Mouse (Mus musculus): ENCODE measurements around the gene Grhpr.
"Not testable (repeated sequence)": the region's sequence is repeated elsewhere in the genome, so short reads cannot be mapped to it uniquely, and the experiment has no call there.

Grhpr gene

DNA sequence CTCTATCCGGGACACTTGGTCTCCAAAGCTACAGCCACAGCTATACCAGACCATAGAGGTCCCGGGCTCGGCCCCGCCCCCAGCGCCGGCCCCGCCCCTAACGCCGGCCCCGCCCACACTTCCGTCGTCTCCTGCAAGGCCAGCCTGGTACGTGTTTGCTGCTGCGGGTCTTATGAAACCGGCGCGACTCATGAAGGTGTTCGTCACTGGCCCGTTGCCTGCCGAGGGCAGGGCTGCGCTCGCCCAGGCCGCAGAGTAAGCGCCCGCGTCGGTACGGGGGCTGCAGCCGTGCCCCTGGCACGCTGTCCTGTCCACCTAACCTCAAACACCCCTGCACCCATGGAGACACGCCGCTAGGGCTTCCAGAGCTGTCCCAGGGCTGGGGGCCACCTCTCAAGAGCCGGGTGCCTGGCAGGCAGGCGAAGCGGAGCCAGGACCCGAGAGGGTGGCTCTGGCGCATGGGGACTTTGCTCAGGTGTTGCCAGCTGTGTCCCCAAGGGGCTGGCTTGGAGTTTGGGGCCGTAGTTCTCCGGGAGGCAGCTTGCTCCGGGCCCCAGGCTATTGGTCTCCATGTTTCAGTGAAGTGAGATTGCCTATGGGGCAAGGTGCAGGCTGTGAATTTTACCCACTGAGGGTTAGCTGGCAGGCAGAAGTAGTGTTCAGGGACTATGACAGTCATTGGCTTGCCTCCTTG lies at the start of gene Grhpr:
Grhpr (plus strand) TSS at position 116 of the 694 bp plus-strand sequence.
- DNase-seq (ENCODE audit: low read depth, low spot score), result peak; percentile 72

DNA sequence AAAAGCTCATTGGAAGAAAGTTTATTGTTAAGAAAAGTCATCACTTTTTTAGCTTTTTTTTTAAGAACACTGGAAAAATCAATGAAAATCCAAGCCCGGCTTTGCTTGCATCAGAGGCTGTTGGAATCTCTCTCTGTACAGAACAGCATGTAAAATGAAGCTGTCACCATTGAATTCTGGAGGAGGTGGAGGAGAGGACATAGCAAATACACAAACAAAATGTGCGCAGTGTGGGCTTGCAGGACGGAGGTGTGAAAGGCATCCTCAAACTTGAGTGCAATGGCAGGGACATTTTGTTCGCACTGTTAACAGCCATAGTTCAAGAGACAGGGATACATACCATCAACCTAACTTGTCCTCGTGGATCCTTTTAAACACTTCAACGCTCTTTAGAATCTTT lies 49.5 kb upstream of the Grhpr start:
- DNase-seq (ENCODE audit: low read depth, low spot score), result no peak

DNA sequence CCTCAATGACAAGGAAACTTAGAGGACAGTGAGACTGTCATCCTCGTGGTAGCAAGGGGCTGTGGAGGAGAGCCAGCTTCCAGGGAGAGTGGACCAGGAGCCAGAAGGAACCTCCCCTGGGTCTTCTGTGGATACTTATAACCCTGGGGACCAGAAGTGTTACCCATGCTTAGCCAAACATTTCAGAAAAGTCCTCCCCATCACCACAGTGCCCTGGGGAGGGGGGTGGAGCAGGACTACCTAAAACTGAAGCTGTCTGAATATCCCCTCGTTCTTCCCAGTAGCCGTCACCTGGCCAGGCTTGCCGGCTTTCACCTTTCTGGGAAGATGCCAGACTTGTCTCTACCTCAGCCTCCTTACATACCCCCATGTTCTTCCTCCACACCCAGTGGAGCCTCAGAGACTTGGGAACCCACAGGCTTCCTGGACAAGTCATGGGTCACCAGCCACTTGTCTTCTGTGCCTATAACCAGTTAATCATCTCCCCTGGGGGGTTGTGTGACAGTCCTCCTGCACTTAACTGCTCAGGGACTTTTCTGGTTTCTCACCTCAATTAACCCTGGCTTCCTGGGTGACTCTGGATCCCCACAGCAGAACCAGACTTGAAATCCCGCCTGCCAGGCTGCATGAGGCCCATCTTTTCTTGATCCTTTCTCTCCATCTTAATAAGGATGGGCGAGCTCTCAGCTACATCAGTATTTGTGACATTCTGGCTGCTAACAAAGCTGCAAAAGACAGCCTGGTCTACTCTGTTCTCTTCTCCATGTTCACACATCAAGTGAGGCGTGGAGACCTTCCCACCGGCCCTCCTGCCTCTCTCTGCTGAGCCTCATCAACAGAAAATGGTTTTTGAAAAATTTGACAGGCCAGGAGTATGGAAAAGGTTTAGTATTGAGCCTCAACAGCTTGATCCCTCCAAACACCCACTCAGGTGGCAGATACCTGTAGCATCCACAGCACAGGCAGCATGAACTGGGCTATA lies 42.5 kb upstream of the Grhpr start:
- DNase-seq (ENCODE audit: low read depth, low spot score), result no peak

DNA sequence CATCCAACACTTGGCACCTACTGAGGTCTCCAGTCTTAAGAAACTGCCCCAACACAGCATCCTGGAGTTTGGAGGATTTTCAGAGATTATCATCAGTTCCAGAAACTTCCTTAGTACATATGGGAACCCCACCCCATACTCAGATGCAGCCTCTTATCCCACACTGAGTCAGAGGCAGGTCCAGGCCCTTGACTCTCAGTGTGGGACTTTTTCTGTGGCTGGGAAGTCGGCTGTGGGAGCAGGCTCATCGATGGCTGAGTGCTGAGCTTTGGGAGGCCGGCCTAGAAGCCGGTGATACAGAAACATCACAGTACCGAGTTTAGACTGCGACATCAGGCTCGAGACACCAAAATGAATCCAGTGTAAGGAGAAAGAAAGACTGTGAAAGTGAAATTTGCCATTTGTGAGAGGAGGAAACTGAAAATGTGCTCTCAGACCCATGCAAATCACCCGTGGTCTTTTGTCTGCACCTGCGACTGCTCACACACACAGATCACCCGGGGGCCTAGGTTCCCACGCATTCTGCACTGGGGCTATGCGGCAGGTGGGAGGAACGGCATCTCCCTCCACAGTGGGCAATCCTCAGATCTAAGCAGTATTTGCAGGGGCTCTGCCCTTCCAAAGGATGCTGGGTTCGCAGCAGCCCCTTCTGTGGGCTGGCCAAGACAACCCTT lies 41.5 kb upstream of the Grhpr start:
- DNase-seq (ENCODE audit: low read depth, low spot score), result no peak

DNA sequence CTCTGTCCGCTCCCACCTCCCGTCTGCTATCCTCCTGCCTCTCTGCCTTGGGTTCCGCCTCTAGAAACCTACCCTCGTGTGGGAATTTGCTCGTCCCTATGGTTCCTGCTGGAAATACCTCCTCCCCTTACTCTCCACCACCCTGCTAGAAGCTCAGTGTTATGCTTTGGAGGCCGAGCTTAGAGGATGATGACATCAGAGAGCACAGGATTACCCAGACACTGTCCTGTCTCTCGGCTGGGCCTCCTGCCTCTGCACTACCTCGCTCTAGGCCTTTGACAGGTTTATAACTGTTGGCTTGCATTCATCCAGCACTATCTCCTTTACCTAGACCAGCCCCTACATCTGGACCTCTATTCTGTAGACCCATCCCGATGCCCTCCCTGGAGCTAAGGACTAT lies 40.9 kb upstream of the Grhpr start:
- DNase-seq (ENCODE audit: low read depth, low spot score), result no peak

DNA sequence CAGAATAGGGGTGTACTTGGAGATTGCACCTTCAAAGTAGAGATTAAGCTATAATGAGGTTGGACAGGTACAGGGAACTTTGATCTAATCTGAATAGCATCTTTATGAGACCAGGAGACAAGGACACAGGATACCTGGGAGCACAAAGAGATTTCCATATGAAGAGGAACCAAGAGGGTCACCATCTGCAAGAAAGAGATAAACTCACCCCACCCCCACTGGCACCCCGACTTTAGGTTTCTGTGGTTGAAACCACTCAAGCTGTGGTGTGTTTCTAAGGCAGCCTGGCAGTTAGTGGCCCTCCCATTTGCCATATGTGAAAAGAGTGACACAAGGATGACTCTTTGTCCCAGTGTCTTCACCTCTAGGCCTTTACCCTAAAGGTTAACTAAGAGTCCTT lies 39.0 kb upstream of the Grhpr start:
- no peak for DNase-seq (ENCODE audit: low read depth, low spot score)

DNA sequence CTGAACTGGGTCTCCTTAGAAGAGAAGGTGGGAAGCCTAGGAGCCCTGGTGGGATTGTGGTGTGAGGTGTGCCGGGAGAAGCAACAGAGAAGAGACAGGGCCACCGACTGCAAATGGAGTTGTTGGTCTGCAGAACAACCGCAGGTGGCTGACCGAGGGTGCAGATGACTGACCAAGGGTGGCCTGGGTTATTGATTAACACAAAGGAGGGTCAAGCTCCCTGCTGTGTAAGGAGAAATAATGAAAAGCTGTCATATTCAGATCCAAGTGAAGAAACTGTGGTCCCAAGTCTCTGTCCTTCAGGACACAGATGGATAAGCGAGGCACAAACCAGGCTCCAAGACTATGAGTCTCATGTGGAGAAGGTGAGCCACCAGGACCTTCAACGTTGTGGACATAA lies 37.7 kb upstream of the Grhpr start:
- DNase-seq (ENCODE audit: low read depth, low spot score), result no peak

DNA sequence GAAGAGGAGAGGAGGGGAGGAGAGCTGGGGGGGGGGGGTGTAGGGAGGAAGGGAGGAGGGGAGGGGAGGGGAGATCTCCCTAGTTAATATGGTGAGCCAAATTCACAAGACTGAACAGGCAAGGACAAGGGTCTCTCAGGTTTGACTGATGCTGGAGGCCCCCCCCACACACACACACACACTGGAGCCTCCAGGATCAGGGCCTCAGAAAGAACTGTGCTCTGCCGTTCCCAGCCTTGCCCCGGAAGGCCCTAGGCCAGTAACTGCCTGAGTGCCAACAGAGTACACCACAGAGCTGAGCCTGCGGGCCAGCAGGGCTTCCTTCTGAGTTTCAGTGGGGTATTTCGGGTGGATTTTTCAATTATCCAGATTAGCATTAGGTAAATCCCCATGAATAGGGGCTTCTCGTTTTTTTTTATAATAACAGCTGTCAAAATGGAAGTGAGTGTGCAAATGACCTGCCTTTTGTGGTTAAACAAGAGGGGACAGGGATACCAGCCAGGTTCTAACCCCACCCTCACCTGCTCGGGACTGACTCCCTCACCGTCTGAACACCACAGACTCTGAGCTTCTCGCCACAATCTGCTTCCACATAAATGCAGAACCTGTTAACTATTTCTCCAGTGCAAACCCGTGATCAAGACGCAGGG lies 36.6 kb upstream of the Grhpr start:
- DNase-seq (ENCODE audit: low read depth, low spot score), result no peak

DNA sequence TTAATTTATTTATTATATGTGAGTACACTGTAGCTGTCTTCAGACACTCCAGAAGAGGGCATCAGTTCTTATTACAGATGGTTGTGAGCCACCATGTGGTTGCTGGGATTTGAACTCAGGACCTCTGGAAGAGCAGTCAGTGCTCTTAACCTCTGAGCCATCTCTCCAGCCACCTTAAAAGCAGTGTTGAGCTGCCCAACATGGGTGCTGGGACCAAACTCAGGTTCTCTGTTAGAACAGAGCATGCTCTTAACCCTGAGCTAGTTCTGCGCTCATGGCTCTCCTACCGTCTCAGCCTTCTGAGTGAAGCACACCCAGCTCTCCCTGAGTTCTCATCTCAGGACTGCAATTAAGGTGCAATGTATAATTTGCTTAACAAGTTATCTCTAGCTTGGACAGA lies 35.1 kb upstream of the Grhpr start:
- not testable (repeated sequence) for DNase-seq (ENCODE audit: low read depth, low spot score)

DNA sequence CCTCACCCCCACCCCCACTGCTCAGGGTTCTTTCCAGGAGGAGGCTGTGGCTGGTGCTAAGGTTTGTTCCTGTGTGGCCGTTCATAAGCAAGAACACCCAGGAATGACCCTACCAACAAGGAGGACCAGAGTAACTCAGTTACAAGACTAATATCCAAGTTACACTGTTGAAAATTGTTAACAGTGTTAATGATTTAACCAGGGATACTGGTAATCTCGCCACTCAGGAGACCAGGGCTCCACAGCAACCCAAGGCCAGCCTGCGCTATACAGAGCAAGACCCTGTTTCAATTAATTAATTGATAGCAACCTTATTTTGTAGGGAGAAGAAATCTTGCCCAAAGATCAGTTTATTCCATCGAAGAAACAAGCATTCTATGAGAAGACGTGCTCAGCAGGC lies 33.7 kb upstream of the Grhpr start:
- no peak for DNase-seq (ENCODE audit: low read depth, low spot score)

DNA sequence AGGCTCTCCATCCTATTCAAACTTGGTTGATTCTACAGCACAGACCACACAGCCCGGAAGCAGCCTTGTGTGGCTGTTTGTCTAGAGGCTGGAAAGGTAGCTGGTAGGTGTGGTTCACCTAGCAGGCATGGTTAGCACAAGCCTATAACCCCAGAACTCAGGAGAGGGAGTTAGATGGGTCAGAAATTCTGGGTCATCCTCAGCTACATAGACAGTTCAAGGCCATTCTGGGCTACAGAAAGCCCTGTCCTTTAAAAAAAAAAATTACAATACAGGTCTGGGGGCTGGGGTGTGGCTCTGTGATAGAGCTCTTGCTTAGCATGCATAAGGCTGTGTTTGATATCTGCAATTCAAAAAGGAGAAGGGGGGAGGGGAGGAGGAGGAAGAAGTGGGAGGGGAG lies 32.9 kb upstream of the Grhpr start:
- DNase-seq (ENCODE audit: low read depth, low spot score), result no peak

DNA sequence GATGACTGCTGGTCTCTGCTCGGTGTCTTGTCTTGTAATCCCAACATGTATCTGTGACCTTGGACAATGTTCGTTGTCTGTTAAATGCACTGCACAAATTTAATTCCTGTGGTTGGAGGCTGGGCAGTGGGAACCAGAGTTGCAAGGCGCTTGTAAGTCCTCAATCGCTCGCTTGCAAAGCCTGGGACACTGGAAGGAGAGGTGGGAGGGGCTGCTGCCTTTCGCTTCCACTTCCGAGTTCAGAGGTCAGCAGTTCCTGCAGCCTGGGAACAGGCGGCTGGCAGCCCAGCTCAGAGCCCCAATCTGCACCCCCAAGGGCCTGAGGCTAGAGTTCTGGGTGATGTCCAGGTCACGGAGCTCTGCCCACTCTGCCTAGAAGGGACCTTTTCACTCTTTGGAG lies 28.2 kb upstream of the Grhpr start:
- DNase-seq (ENCODE audit: low read depth, low spot score), result no peak

DNA sequence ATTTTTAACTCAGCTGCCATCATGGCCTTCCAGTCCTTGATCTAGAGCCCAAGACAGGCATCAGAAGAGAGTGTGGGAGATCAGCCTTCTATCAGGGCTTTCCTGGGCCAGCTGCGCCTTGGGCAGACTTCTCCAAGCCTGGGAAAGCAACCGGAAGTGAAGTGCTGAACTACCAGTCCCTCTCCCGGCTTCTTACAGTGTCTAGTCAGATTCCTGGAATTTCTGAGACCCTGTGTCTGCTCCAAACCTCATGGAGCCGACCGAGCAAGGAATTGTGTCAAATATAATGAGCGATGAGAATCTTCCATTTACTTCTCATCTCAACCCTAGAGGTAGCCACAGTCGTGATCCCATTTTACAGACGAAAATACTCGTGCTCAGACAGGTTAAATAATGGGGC lies 22.4 kb upstream of the Grhpr start:
- DNase-seq (ENCODE audit: low read depth, low spot score), result no peak

DNA sequence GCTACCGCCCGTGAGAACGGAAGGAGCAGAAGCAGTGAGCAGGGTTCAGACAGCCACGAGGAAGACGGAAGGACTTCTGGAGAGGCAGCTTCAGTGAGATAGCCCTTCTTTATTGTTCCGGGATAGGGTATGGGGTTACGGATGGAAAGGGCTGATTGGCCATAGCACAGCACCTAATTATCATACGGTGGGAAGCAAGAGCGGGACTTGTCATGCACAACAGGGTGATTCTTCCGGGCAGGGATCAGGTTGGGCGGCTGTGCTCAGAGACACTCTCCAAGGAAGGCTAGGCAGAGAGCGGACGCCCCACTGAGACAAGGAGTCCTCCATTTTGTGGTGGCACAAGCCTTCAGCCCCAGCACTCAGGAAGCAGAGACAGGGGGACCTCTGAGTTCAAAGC lies 22.0 kb upstream of the Grhpr start:
- no peak for DNase-seq (ENCODE audit: low read depth, low spot score)

DNA sequence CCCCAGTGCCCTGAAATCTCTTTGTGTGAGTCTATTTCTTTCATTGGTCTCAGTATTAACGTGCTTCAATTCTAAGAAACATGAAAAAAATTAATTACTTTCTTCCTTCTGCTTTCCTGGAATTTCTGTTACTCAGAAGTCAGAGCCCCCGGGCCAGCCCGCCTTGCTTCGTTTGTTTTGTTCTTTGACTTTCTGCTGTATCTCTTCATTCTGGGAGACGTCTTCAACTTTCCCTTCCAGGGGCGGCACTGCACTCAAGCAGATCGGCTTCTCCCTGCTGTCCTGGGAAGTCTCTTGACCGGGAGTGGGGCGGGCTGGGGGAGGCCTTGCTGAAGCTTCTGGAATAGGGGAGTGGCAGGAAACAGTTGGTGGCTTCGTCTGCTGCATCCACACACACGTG lies 18.0 kb upstream of the Grhpr start:
- DNase-seq (ENCODE audit: low read depth, low spot score), result no peak

DNA sequence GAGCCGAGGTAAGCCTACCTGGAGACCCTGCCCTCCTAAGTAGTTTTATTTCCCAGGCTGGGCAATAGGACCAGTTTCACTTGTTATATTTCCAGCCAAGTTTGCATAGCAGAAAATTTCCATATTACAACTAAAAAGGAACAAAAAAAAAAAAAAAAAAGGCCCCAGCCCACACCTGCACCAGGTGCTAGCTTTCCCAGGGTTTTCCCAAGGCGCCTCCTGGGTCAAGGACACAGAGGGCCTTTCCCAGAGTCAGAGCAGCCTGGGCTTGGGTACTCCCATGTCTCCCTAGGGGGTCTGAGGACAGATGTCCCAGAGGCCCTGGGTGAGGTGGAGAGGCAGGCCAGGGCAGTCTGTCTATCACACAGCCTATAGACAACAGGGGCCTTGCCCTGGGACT lies 16.0 kb upstream of the Grhpr start:
- DNase-seq (ENCODE audit: low read depth, low spot score), result no peak

DNA sequence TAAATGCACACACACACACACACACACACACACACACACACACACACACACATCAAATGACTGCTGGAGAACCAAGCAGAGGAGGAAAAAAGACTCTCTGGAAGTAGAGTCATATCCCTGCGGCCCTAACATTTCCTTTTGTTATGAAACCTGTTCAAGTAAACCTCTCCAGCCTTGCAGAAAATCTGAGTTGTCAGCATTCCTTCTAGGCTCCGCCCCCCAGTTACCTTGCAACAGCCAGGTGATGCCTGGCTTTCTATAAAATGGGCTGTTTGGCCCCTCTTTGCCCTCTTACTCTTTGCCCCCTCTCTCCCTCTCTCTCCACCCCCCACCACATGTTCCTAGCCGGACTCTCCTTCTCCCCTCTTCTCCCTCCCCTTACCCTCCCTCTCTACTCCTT lies 15.5 kb upstream of the Grhpr start:
- no peak for DNase-seq (ENCODE audit: low read depth, low spot score)

DNA sequence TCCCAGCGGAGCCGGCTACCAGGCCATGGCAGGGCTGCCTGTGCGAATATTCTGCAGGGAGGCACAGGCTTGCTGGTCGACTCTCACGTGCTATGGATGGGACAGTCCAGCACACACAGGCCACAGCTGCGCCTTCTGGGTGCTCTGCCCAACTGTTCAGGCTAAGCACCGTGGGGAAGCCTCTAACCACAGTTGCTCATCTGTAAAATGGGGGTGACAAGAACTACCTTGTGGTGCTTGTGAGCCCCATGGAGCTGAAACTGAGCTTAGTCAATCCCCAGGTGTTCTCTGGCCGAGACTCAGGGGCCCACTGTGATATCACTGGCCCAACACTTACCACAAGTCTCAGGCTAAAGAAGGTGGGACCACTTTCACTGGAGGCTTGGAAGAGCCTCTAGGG lies 13.8 kb upstream of the Grhpr start:
- no peak for DNase-seq (ENCODE audit: low read depth, low spot score)

DNA sequence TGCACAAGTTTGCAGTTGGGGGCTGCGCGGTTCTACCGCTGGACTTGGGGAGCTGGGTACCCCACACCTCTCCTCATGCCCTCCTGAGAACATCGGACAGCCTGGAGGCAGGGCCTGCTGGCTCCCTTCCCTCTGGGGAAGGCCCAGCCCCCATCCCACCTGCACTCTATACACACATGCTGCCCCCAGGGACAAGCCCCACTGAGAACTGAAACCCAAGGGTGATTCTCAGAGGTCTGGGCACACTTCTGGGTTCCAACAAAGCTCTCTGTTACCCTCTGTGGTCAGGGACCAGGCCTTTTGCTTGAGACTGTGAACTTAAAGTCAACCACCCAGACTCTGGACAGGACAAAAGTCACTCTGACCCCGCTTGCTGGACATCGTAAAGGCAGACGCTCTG lies 11.1 kb upstream of the Grhpr start:
- no peak for DNase-seq (ENCODE audit: low read depth, low spot score)

DNA sequence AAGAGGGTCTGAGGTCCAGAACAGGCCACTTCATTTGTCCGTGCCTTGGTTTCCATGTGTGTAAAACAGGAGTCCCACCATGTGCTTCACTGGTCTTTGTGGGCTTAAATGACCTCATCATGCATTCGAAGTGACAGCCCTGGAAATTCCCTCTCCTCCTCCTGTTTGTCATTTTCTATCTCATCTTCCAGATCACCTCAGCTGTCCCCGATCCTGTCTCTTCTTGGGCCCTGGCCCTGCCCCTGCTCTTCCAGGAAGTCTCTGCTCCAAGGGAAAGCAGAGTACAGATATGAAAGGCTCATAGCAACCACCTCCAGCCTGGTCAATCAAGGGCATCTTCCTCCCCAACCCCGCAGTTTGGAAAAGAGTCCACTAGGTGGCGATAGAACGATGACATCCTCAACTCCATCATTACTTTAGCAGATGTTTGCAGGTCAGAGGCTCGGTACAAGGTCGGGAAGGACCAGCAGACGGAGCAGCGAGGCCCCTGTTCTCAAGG lies 10.5 kb upstream of the Grhpr start:
- DNase-seq (ENCODE audit: low read depth, low spot score), result peak; percentile 79

DNA sequence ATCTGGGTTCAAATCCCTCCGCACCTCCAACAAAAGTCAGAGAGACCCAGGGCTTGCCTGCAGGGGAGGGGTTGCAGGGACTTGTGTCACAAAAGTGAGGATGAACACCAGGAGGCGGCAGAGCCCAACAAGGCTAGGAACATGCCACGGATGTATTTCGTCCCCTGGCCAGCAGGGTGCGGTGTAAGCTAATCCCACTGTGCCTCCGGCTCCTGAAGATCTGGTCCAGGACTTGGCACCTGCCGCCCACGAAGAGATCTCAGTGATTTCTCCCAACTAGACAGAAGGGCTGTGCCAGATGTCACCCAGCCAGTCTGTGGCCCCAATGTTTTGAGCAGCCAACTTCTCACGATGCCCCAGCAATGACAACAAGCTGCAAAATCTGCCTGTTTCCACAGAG lies 7.7 kb upstream of the Grhpr start:
- DNase-seq (ENCODE audit: low read depth, low spot score), result peak; percentile 90

DNA sequence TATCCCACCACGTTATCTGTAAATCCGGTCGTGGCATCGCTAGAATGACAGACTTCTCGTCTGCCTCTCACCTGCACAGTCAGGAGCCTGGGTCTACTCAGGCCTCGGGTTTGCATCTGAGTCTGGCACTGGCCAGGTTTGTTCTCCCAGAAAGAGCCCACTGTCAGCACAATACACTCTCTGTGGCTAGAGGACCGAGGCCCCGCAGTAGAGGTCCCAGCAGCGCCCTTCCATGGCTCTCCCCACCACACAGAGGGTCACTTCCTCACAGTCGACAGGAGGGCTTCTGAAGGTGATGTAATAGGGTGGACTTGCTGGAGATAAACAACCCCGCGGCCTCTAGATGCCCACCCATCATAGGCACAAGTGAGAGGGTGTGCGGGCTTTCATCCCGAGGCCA lies 7.3 kb upstream of the Grhpr start:
- DNase-seq (ENCODE audit: low read depth, low spot score), result no peak

Measured in forelimb bud, embryonic 11.5 days (tissue).